Mouse (Mus musculus) bone marrow macrophage, adult 2 months (primary cell): ENCODE data around the gene Cabp4. TPM values are rescaled to one million over a fixed set of nuclear protein-coding genes. Genes with fewer than 3 reads are reported as not detected.
A peak's percentile ranks its signal among the peaks of the same experiment; 100 is the strongest.

Experiments
- H3K27ac ChIP-seq: 2 replicates; pipeline ENCODE4 v1.5.1; 2012; ENCODE audit warnings: low read depth, low read length; ENCODE audit not compliant: insufficient read depth
- H3K4me1 ChIP-seq: 2 replicates; pipeline ENCODE4 v1.6.1; 2012; ENCODE audit warnings: low read length; ENCODE audit not compliant: control insufficient read depth, insufficient read depth
- H3K4me3 ChIP-seq: 2 replicates; pipeline ENCODE4 v1.5.1; 2012; ENCODE audit warnings: mild to moderate bottlenecking, low read length, moderate library complexity; ENCODE audit not compliant: insufficient read depth
- CTCF ChIP-seq: IDR thresholded peaks from 2 replicates; pipeline ENCODE4 v1.5.1; 2012; ENCODE audit warnings: low read depth, mild to moderate bottlenecking, low read length, moderate library complexity
- POLR2A ChIP-seq: IDR thresholded peaks from 2 replicates; pipeline ENCODE4 v1.6.1; 2012; ENCODE audit warnings: mild to moderate bottlenecking, low read depth, low read length, borderline replicate concordance
- polyA plus RNA-seq: library from polyadenylated mRNA; stranded (reverse); fragments of >200 nt; gene quantifications from 2 replicates; pipeline ENCODE4 v1.2.4, GENCODE M21; 2012; ENCODE audit not compliant: missing spikeins, insufficient read depth, insufficient read length

The Cabp4 gene
- polyA plus RNA-seq, 1 experiment, result not detected

DNA sequence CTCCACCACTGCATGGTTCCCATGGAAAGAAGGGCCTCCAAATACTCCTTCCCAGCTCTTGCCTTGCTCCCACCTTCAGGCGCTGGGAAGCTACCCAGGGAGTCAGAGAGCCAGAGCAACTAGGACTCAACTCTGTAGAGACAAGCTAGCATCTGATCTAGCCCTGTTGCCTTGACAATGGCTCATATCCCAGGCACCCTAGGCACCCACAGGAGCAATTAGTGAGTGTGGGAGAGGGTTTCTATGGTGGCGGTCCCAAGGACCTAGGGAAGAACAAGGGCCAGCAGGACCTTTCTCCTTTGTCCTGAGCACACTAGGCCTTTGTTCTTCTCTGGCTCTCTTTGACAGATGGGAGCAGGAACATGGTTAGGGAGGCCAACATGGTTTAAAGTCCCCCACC, 39.9 kb upstream of the Cabp4 start:
- no peak overlapping the region for H3K4me3 ChIP-seq
- TF ChIP-seq CTCF (no peak), POLR2A (no peak)
- H3K4me1 ChIP-seq, result peaks cover 6% of the 10 kb centered on the region
- H3K27ac ChIP-seq, result no peak overlapping the region

DNA sequence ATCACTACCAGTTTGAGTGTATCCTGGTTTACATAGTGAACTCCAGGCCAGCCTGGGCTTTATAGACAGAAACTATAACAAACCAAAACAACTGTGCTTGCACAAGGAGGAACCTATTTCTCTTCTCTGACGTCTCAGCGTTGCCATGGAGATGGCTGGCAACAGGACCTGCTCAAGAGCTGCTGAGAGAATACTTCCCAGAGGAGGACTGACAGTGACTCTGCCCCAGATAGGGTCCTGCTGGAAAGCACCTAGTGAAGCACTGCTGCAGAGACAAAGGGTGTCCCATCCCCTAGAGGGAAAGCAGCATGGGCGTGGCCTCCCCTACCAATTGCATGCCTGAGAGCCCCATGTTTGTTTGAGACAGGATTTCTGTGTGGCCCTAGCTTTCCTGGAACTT, 38.1 kb upstream of the Cabp4 start:
- Histone ChIP-seq H3K4me1 (peaks cover 6% of the 10 kb centered on the region), H3K4me3 (no peak overlapping the region), H3K27ac (no peak overlapping the region)
- TF ChIP-seq POLR2A (no peak), CTCF (no peak)

DNA sequence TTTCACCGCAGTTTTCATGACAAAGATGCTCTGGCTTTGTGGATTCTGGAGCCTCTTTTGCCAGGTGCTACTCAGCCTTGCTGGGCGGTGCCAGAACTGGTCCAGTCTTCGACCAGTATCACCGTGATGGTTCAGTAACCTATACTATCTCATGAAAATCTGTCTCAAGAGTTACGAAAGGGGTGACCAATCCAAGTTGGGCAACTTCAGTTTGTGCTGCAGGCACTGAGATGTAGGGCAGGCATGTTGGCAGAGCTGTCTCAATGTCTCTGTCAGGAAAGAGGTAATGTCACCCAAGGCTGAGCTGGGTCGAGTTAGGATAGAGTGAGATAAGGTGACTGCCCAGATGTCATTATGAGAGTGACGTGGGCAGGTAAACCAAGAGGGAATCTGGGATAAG, 36.6 kb upstream of the Cabp4 start:
- no peak overlapping the region for H3K27ac ChIP-seq
- H3K4me3 ChIP-seq, result no peak overlapping the region
- H3K4me1 ChIP-seq, result peaks cover 6% of the 10 kb centered on the region
- TF ChIP-seq CTCF (no peak), POLR2A (no peak)

DNA sequence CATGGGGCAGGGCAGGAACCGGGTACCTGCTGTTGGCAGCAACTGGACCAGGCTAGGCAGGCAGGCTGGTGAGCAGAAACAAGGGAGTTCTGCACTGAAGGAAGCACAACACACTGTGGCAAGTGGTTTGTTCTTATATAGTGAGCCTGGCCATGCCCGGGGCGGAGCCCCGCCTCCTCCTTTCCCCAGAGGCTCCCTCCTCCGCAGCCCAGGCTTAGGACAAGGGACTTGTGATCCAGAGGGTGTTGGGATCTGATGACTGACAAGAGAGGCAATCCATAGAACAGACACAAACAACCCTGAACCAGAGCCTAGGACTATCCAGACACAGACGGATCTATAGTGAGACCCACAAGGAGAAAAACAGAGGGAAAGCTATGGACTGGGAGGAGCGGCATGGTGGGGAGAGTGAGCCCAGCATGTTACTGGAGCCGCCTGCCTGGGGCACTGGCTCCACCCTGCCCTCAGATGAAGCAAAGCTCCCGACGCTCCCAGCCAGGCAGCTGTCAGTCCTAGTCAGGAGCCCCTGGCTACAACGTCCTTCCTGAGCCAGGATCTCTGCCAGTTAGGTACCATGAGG, 31.6 kb upstream of the Cabp4 start, which contains the start of gene Carns1:
Gene Carns1, minus strand, starts transcription at position 112 of the 580 bp plus-strand sequence.
- TF ChIP-seq CTCF (no peak), POLR2A (no peak)
- Histone ChIP-seq H3K4me1 (0 out of 2 replicates have a peak, but pooled peaks cover 5% of the 10 kb centered on the region), H3K27ac (no peak within 1 kb of the TSS), H3K4me3 (no peak within 1 kb of the TSS)

DNA sequence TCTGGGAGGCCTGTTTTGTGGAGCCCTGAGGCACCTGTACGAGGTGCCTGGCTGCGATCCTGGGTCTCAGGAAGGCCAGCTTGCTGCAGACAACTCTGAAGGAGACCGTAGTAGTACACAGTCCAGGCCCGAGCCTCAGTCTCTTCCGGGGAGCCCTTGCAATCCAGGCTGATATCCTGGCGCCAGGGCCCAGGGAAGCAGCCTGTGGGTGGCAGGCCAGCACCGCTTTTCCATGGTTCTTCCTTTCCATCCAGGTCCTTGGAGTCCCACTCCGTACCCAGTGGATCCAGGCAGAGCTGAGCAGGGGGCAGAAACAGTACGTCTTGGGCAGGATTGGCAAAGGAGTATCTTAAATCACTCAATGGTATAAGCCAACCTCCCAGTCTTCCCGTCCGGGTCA, 29.1 kb upstream of the Cabp4 start:
- H3K4me3 ChIP-seq, result no peak overlapping the region
- TF ChIP-seq CTCF (no peak), POLR2A (no peak)
- H3K27ac ChIP-seq, result no peak overlapping the region
- peaks cover 10% of the 10 kb centered on the region for H3K4me1 ChIP-seq

DNA sequence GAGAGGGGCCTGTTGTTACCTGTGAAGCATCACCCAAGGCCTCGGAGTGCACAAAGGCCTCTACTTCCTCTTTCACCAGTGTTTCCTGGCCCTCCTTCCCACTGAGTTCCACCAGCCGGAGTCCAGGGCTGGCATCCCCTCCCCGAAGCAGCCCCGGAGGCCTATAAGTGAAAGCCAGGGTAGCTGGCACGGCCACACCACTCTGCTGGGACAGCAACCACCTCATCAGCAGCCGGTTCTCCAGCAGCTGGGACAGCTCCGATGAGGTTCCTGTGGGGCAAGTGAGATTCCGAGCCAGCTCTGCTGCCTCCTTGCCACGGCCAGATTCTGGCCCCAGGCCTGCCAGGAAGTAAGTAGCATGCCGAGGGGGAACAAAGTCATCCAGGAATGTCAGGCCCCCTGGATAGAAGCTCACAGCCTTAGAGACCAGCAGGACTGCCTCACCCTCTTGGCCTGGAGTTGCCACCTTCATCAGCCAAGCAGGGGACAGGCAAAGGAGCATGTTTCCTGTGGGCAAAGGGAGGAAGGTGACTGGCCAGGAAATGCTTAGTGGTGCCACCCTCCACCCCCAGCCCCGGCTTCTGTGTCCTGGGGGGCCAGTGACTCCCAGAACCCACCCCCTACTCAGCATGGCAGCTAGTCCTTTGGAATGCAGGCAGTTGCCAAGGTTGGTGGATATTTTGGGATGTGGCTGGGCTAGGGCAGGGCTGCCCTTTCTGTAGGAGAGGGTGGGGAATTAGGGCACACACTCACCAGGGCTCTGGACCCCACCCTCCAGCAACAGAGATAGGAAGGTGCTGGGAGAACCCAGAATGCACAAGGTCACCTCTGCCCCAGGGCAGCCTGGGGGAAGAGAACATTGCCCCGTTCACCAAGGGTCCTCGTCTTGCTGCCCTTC, 27.8 kb upstream of the Cabp4 start:
- H3K4me3 ChIP-seq, result no peak overlapping the region
- no peak overlapping the region for H3K27ac ChIP-seq
- TF ChIP-seq POLR2A (no peak), CTCF (no peak)
- peaks cover 10% of the 10 kb centered on the region for H3K4me1 ChIP-seq

DNA sequence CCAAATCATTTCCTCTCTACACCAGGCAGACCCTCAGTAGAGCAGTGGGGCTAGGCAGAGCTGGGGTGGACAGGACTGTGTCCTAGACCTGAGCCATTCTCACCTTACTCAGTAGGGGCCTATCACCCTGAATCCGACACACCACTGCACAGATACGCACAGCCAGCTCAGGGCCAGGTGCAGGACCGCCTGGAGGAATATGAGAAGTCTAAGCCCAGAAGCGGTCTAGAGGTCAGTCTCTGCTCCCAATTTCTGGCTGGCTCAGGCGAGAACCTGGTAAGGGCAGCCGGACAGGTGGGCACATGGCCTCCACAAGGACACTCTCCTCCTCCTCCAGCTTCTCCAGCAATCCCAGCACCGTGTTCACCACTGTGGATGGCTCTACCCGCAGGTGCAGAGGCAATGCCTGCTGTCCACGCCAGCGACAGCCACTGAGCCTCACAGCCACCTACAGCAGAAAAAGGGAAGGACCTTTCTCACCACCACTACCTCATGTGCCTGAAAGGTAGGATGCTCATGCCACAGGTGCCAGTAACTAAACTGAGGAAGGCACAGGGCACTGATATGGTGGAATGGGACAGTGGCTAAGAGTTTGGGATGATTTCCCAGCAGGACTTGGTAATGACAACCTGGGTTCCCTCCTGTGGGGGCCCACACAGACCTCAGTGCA, 27.0 kb upstream of the Cabp4 start:
- TF ChIP-seq CTCF, result no peak
- no peak for TF ChIP-seq POLR2A
- H3K4me3 ChIP-seq, result no peak overlapping the region
- no peak overlapping the region for H3K27ac ChIP-seq
- peaks cover 10% of the 10 kb centered on the region for H3K4me1 ChIP-seq

DNA sequence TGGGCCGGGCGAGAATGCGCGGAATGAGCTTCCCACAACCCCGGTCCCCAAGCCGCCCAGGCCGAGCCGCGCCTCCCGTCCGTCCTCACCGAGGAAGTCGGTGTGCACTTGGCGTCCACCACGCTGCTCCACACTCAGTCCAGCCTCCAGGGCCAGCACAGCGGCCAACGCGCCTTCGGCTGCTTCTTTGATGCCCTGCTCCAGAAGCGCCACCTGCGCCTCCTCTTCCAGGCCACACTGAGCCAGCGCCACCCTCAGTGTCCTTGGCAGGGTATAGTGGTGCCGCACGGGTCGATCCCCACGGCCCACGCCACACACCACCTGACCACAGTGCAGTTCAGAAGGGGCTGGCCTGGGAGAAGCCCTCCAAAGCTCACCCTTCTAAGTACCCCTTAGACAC, 26.0 kb upstream of the Cabp4 start:
- peak overlapping the region; percentile 26 for H3K27ac ChIP-seq
- TF ChIP-seq CTCF, result no peak; the same call in 1 of the 2 replicates
- TF ChIP-seq POLR2A, result no peak
- peak overlapping the region; percentile 47 for H3K4me3 ChIP-seq
- peaks cover 16% of the 10 kb centered on the region for H3K4me1 ChIP-seq

DNA sequence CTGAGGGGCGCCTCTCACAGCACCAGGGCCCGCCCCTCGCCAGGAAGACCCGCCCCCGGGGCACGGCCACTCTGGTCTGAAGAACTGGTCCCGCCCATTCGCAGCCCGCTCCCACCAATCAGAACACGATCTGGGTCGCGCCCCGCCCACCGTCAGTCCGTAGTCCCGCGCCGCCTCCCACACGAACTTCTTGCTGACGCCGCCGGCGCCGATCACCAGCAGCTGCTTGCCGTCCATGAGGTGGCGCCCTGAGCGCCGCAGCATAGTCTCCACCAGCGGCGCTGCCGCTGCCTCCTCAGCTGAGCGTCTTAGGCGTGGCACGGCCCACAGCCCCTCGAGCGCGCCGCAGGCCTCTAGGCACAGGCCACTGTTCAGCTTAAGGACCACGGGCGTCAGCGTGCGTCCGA, 25.5 kb upstream of the Cabp4 start:
- Histone ChIP-seq H3K4me3 (peak overlapping the region; percentile 47), H3K27ac (peak overlapping the region; percentile 26), H3K4me1 (peaks cover 20% of the 10 kb centered on the region)
- TF ChIP-seq POLR2A (no peak), CTCF (no peak; the same call in 1 of the 2 replicates)

DNA sequence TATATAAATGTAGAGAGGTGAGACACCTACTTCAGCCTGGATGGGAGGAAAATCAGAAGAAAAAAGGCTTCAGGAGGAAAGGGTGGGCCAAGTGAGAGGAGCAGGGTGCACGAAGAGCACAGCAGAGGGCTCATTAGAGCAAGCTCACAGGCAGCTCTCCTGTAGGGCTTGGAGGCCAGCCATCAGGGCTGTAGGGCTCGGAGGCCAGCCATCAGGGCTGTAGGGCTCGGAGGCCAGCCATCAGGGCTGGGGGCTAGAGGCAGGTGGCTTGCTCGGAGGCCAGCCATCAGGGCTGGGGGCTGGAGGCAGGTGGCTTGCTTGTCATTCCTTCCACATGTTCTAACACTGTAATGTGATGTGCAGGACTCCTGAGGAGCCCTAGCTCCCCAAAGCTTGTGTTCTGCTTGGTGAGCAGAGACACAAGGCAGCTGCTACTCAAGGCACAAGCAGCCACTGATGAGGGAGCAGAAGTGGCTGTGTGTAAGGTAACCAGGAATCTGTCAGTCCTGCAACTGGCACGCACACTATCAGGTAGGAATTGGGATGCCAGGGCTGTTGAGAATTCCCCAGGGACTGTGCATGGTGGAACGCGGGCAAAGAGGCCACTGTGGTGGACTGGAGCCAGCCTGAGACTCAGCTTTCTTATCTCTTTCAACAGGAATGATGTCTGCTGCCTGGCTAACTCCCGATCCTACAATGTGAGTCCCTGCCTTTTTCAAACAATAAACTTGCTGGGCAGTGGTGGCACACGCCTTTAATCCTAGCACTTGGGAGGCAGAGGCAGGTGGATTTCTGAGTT, 23.0 kb upstream of the Cabp4 start:
- no peak overlapping the region for H3K4me3 ChIP-seq
- H3K27ac ChIP-seq, result no peak overlapping the region
- no peak for TF ChIP-seq CTCF
- no peak for TF ChIP-seq POLR2A
- peaks cover 25% of the 10 kb centered on the region for H3K4me1 ChIP-seq
